Mouse (Mus musculus): ENCODE measurements at regions not wholly inside any gene's neighbourhood (a gene's known extent, or its start where the extent isn't known, plus 50 kb on each side); places are given as distances from the start of the nearest gene placed in this dataset.

DNA sequence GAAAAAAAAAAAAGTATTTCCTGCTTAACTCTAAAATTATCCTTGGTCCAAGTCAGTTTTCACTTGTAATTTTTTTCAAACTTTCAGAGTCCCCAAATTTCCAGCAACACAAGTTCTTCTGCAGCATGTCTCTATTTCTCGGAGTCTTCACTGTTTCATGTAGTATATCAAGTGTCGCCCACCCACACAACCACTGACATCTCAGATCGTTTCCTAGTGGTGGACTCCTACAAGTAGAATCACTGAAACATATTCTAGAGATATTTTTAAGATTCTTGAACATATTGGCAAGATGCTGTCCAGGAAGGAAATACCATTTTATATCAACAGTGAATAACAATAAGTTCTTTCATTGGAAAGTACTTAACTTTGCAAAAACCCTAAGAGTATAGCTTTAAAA is 89.1 kb upstream of the Robo2 start:
- 91% methylated on average over 3 of the region's 3 CpGs for WGBS
- Histone ChIP-seq H3K27ac (replicated peaks; ENCODE audit: low read depth, low read length) (no peak overlapping the region), H3K4me1 (ENCODE audit: control insufficient read depth, insufficient read depth, low read length) (no peaks in the 10 kb centered on the region), H3K4me2 (ENCODE audit: low read length) (no peak overlapping the region), H3K36me3 (ENCODE audit: control insufficient read depth, insufficient read depth, low read length) (no peaks in the 10 kb centered on the region), H3K4me3 (replicated peaks; ENCODE audit: low read depth, low read length) (no peak overlapping the region), H3K9ac (replicated peaks; ENCODE audit: low read length) (no peak overlapping the region), H3K9me3 (ENCODE audit: control insufficient read depth, low read length) (no peaks in the 10 kb centered on the region), H3K27me3 (ENCODE audit: control insufficient read depth, insufficient read depth, low read length) (no peaks in the 10 kb centered on the region)
- no peak for ATAC-seq (ENCODE audit: low FRiP score, low TSS enrichment)
- DNase-seq: no peak

DNA sequence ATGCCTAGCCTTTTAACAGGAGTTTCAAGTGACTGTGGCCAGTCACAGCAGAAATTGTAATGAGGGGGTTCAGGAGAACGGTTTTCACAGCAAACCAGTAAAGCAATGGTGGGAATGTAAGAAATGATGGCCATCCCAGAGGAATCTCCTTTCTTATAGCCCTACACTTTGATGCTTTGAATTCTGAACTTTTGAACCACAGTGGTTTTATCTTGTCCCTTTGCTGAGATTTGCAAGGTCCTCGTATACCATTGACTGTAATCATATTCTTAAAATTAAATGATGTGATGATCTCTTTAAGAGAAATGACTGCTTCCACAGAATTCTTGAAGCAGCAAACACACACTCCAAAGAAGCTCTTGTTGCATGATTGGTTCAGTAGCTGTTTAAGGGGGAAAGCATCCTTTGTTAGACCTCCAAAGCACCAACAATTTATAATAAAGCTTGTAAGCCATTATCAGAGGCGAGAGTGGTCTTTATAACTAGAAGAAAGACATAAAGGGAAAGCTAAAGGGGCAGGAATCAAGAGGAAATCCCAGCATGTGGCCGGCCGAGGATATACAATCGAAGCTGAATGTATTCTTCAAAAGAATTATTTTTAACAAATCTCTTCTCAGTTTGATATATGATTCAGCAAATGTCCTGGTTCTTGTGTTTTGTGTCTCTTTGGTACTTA is 56.3 kb upstream of the Robo2 start:
- H3K4me1 ChIP-seq (ENCODE audit: control insufficient read depth, insufficient read depth, low read length): 0 out of 2 replicates have a peak, but pooled peaks cover 5% of the 10 kb centered on the region
- no peak overlapping the region for H3K4me3 ChIP-seq (replicated peaks; ENCODE audit: low read depth, low read length)
- no peaks in the 10 kb centered on the region for H3K36me3 ChIP-seq (ENCODE audit: control insufficient read depth, insufficient read depth, low read length)
- ATAC-seq (ENCODE audit: low FRiP score, low TSS enrichment): no peak
- 27% methylated on average over 6 of the region's 6 CpGs for WGBS
- peak; percentile 39 for DNase-seq
- no peak overlapping the region for H3K9ac ChIP-seq (replicated peaks; ENCODE audit: low read length)
- H3K4me2 ChIP-seq (ENCODE audit: low read length): no peak overlapping the region
- no peaks in the 10 kb centered on the region for H3K9me3 ChIP-seq (ENCODE audit: control insufficient read depth, low read length)
- no peaks in the 10 kb centered on the region for H3K27me3 ChIP-seq (ENCODE audit: control insufficient read depth, insufficient read depth, low read length)
- no peak overlapping the region for H3K27ac ChIP-seq (replicated peaks; ENCODE audit: low read depth, low read length)

DNA sequence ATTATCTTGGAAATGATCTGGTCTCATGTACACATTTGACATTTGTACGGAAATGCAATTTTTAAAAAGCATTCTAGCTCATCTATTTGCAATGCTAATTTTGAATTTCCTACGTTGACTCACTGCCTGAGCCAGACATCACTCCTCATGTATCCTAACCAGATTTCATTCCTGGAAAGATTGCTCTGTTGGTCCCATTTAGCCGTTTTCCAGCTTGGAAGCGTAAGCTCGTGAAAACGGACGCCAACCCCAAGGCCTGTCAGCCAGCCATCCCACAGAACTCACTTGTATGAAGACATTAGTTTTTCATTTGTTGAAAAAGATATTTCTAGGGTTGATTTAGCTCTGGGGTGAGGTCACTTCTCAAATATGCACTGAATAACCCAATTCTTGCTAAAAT is 55.5 kb upstream of the Robo2 start:
- H3K27ac ChIP-seq (replicated peaks; ENCODE audit: low read depth, low read length): no peak overlapping the region
- ATAC-seq (ENCODE audit: low FRiP score, low TSS enrichment) (no peak), DNase-seq (no peak)

DNA sequence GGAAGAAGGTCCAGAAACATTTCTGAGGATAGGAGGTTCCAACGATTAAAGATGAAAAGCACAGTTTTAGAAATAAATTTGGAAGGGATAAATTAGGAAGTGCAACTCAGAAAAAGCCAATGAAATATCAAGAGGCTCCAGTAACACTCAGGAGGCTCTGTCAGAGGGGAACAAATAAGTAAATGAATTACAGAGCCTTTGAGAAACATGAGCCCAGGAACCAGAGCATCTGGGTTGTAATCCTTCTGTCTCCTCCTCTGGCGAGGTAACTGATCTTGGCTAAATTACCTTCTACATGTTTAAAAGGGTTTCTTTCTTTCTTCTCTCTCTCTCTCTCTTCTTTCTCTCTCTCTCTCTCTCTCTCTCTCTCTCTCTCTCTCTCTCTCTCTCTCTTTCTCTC is 53.2 kb upstream of the Robo2 start:
- H3K4me1 ChIP-seq (ENCODE audit: control insufficient read depth, insufficient read depth, low read length): 0 out of 2 replicates have a peak, but pooled peaks cover 5% of the 10 kb centered on the region
- no peak overlapping the region for H3K27ac ChIP-seq (replicated peaks; ENCODE audit: low read depth, low read length)
- H3K27me3 ChIP-seq (ENCODE audit: control insufficient read depth, insufficient read depth, low read length): no peaks in the 10 kb centered on the region
- DNase-seq: no peak
- no peak overlapping the region for H3K4me2 ChIP-seq (ENCODE audit: low read length)
- no peaks in the 10 kb centered on the region for H3K36me3 ChIP-seq (ENCODE audit: control insufficient read depth, insufficient read depth, low read length)
- no peak overlapping the region for H3K4me3 ChIP-seq (replicated peaks; ENCODE audit: low read depth, low read length)
- no peaks in the 10 kb centered on the region for H3K9me3 ChIP-seq (ENCODE audit: control insufficient read depth, low read length)
- ATAC-seq (ENCODE audit: low FRiP score, low TSS enrichment): no peak
- 76% methylated on average over 2 of the region's 2 CpGs for WGBS
- H3K9ac ChIP-seq (replicated peaks; ENCODE audit: low read length): no peak overlapping the region

More for the DNA sequence above, 55.5 kb upstream of the Robo2 start:
- 75% methylated on average over 7 of the region's 7 CpGs for WGBS
- no peaks in the 10 kb centered on the region for H3K27me3 ChIP-seq (ENCODE audit: control insufficient read depth, insufficient read depth, low read length)
- 0 out of 2 replicates have a peak, but pooled peaks cover 5% of the 10 kb centered on the region for H3K4me1 ChIP-seq (ENCODE audit: control insufficient read depth, insufficient read depth, low read length)
- H3K9ac ChIP-seq (replicated peaks; ENCODE audit: low read length): no peak overlapping the region
- H3K4me2 ChIP-seq (ENCODE audit: low read length): no peak overlapping the region
- no peak overlapping the region for H3K4me3 ChIP-seq (replicated peaks; ENCODE audit: low read depth, low read length)
- no peaks in the 10 kb centered on the region for H3K9me3 ChIP-seq (ENCODE audit: control insufficient read depth, low read length)
- H3K36me3 ChIP-seq (ENCODE audit: control insufficient read depth, insufficient read depth, low read length): no peaks in the 10 kb centered on the region

DNA sequence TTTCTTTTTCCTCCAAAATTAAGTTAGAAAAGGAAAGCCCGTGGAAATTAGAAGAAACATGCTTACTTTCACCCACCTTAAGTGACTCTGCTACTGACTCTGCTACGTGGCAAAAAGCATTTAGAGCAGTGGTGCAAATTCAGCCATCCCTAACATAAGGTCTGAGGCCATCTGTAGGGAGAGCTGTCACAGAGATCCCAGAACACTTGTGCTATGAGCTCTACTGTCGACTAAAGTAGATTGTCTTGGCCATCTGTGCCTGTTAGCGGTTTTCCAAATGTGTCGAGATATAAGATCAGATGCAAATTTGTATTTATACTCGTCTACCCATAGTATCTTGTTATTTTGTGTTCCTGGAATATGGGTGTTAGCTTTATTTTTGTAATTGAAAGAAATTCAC is 52.7 kb upstream of the Robo2 start:
- Histone ChIP-seq H3K9me3 (ENCODE audit: control insufficient read depth, low read length) (no peaks in the 10 kb centered on the region), H3K9ac (replicated peaks; ENCODE audit: low read length) (no peak overlapping the region), H3K4me2 (ENCODE audit: low read length) (no peak overlapping the region), H3K27ac (replicated peaks; ENCODE audit: low read depth, low read length) (no peak overlapping the region), H3K36me3 (ENCODE audit: control insufficient read depth, insufficient read depth, low read length) (no peaks in the 10 kb centered on the region), H3K27me3 (ENCODE audit: control insufficient read depth, insufficient read depth, low read length) (no peaks in the 10 kb centered on the region), H3K4me3 (replicated peaks; ENCODE audit: low read depth, low read length) (no peak overlapping the region), H3K4me1 (ENCODE audit: control insufficient read depth, insufficient read depth, low read length) (0 out of 2 replicates have a peak, but pooled peaks cover 5% of the 10 kb centered on the region)
- DNase-seq (no peak), ATAC-seq (ENCODE audit: low FRiP score, low TSS enrichment) (no peak)
- WGBS: 67% methylated on average over 6 of the region's 6 CpGs

DNA sequence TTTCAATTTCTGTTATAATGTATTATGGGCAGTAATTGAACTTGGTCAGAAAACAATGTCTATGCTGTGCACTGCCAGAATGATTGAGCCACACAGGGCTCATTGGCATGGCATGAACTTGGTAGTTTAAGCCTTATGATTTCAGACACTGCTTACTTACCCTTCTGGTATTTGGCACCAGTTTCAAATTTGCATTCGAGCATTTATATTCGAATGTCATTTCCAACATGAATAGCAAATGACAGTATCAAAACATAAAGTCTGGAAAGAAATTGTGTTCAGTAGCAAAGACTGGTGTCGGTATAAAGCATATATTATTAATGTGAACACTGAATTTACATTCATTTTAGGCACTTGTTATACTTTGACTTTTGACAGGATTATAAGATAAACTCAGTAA is 50.8 kb upstream of the Robo2 start:
- Histone ChIP-seq H3K27me3 (ENCODE audit: control insufficient read depth, insufficient read depth, low read length) (no peaks in the 10 kb centered on the region), H3K27ac (replicated peaks; ENCODE audit: low read depth, low read length) (no peak overlapping the region), H3K4me1 (ENCODE audit: control insufficient read depth, insufficient read depth, low read length) (no peaks in the 10 kb centered on the region), H3K9ac (replicated peaks; ENCODE audit: low read length) (no peak overlapping the region), H3K4me3 (replicated peaks; ENCODE audit: low read depth, low read length) (no peak overlapping the region), H3K9me3 (ENCODE audit: control insufficient read depth, low read length) (no peaks in the 10 kb centered on the region), H3K4me2 (ENCODE audit: low read length) (no peak overlapping the region), H3K36me3 (ENCODE audit: control insufficient read depth, insufficient read depth, low read length) (no peaks in the 10 kb centered on the region)
- DNase-seq (no peak), ATAC-seq (ENCODE audit: low FRiP score, low TSS enrichment) (no peak)
- 74% methylated on average over 3 of the region's 3 CpGs for WGBS
